Mouse (Mus musculus): Measurements from ENCODE around the gene Strn.

GRCm38 (mm10) chr17:78726746-78727449, 10.1 kb downstream of the Strn start:
- TF ChIP-seq GATA1 (IDR thresholded peaks at IDR 0.05; ENCODE audit: borderline replicate concordance, low read length) (no peak), FLI1 (IDR thresholded peaks at IDR 0.05; ENCODE audit: low read length) (no peak)
